Mouse (Mus musculus) CD8-positive naive resting alpha-beta T cell, adult 2 months (primary cell): Measurements from ENCODE around the gene Cdk5rap3.

Experiments used
- DNase-seq, 2 experiments: peaks; one replicate each; pipeline ENCODE4 v3.0.0; 2022; ENCODE audit warnings: low read depth in 2 of 2, low spot score in 2 of 2

Gene Cdk5rap3

GRCm38 (mm10) chr11:96899449-96900306, 16.6 kb downstream of the Cdk5rap3 start:
- DNase-seq = no peak

- DNase-seq = no peak
Measured at GRCm38 (mm10) chr11:96895886-96896285, 20.4 kb downstream of the Cdk5rap3 start.

- DNase-seq = no peak
Measured at GRCm38 (mm10) chr11:96893203-96893842, 23.0 kb downstream of the Cdk5rap3 start.

GRCm38 (mm10) chr11:96891784-96892527, 24.3 kb downstream of the Cdk5rap3 start:
- DNase-seq = no peak

GRCm38 (mm10) chr11:96886942-96887546, 29.3 kb downstream of the Cdk5rap3 start:
- DNase-seq = no peak

GRCm38 (mm10) chr11:96885901-96886340, 30.4 kb downstream of the Cdk5rap3 start:
- DNase-seq = no peak

- DNase-seq = no peak
Measured at GRCm38 (mm10) chr11:96880296-96880695, 36.0 kb downstream of the Cdk5rap3 start.

- DNase-seq = no peak
Measured at GRCm38 (mm10) chr11:96879359-96879758, 36.9 kb downstream of the Cdk5rap3 start.

- DNase-seq = no peak
Measured at GRCm38 (mm10) chr11:96878715-96879114, 37.6 kb downstream of the Cdk5rap3 start.

GRCm38 (mm10) chr11:96877071-96877470, 39.2 kb downstream of the Cdk5rap3 start:
- no peak for DNase-seq

GRCm38 (mm10) chr11:96876300-96877040, 39.8 kb downstream of the Cdk5rap3 start:
- DNase-seq = no peak

- no peak for DNase-seq
Measured at GRCm38 (mm10) chr11:96875745-96876144, 40.6 kb downstream of the Cdk5rap3 start.

GRCm38 (mm10) chr11:96875270-96875669, 41.0 kb downstream of the Cdk5rap3 start:
- no peak for DNase-seq

GRCm38 (mm10) chr11:96873601-96874140, 42.6 kb downstream of the Cdk5rap3 start:
- no peak for DNase-seq

- no peak for DNase-seq
Measured at GRCm38 (mm10) chr11:96872441-96873379, 43.6 kb downstream of the Cdk5rap3 start.

- peak; percentile 53 to 65 for DNase-seq
Measured at GRCm38 (mm10) chr11:96867149-96867548, 49.1 kb downstream of the Cdk5rap3 start.

- no peak for DNase-seq
Measured at GRCm38 (mm10) chr11:96863206-96863995, 52.9 kb downstream of the Cdk5rap3 start.

GRCm38 (mm10) chr11:96862534-96862933, 53.8 kb downstream of the Cdk5rap3 start:
- DNase-seq = no peak
